Mouse (Mus musculus) cerebellum, postnatal 25 days (tissue): ENCODE results near the gene Reep6.

ENCODE experiments used
- DNase-seq, 2 experiments: peaks; one replicate each; pipeline ENCODE4 v3.0.0; 2021; ENCODE audit warnings: mixed read lengths in 2 of 2

Reep6 gene

GRCm38 (mm10) chr10:80329273-80330081, at the start of gene Reep6, which contains the start of gene Pcsk4:
Gene Reep6 (plus strand): TSS chr10:80329953.
Gene Pcsk4 (minus strand): TSS chr10:80329498.
- peak; percentile 95 to 97 for DNase-seq

- DNase-seq: no peak
These were observed 48.4 kb upstream of the Reep6 start for GRCm38 (mm10) chr10:80281304-80281703.

DNA sequence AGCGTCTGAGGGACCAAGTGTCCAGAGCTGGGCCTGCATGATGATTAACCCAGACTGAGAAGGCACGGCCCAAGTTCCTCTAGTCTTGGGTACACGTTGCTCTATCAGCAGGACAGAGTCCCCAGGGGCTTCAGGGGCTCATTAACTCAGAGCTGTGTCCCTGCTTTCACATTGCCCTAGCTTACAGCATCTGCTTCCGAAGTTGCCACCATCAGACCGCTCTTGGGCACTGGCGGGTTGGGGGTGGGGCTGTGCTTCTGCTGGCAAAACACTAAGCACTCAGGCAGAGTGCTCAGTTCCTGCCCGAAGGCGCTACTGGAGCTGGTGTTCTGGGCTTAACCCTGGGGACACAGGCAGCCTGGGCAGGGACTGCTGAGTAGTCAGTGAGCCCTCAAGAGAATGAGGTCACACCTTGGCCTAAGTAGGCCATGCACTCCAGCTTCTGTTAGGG, 47.8 kb upstream of the Reep6 start:
- peak; percentile 59 to 67 for DNase-seq

DNA sequence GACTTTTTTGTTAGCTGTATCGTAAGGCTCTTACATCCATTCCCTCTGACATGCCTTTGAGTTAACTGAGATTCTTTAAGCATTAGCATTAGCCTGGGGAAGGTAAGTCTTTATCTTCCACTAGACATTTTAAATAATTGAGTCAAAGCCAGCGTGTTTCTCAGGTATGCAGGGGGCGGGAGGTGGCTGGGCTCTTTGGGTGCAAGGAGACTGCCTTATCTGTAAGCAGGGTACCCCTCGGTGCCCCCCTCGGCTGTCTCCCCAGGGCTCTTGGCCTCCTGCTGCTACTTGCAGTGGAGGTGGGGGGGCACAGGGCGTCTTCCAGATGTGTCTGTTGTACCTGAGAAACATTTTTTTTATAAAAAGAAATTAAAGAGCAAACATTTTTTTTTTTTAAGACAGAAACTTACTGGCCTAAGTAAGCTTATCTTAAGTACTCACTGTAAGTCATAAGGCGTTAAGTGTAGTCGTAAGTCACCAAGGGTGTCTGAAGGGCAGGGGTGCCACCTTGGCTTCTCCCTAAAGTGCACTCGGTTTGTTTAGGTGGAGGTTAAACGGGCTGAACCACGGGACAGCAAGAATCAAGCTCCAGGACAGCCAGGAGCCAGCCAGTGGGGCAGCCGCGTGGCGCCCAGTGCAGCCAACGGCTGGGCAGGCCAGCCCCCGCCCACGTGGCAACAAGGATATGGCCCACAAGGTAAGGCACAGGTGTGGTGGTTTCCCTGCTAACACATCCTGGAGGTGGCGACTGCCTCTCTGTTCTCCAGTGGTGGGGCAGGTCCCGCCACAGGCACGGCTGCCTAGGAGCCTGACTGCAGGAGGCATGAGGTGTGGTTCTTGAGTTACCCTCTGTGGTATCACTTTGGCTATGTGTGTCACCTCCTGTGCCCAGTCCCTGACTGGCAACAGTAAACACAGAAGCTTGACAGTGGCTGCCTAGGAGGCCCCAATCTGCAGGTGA, 47.0 kb upstream of the Reep6 start:
- DNase-seq: peak in 1 of 2 experiments; percentile 41

DNA sequence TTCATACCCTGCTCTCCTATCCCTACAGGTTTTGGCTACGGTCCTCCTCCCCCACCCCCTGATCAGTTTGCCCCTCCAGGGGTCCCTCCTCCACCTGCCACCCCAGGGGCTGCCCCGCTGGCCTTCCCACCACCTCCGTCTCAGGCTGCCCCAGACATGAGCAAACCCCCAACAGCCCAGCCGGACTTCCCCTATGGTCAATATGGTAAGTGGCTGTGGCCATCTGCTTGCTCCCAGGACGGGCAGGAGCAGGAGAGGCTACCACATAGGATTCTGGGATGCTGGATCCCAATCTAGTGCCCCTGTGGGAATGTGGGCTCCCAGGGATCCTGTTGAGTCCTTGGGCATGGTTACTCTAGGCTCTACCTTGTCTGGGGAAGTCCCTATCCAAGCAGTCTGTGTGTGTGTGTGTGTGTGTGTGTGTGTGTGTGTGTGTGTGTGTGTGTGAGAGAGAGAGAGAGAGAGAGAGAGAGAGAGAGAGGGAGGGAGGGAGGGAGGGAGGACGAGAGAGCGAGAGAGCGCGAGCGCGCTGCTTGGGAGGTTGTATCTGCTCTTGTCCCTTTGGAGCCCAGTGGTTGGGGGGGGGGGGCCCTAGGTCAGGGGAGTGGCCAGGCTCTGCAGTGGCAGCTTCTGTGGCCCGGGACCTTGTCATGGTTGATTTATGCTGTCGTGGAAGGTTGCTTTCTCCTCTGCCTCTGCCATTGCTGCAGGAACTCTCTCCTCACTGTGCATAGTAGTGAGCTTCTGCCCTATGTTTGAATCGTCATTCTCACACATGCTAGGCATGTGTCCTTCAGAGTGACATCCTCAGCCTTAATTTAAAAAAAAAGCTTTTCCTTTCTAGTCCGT, 44.3 kb upstream of the Reep6 start:
- DNase-seq: no peak

DNA sequence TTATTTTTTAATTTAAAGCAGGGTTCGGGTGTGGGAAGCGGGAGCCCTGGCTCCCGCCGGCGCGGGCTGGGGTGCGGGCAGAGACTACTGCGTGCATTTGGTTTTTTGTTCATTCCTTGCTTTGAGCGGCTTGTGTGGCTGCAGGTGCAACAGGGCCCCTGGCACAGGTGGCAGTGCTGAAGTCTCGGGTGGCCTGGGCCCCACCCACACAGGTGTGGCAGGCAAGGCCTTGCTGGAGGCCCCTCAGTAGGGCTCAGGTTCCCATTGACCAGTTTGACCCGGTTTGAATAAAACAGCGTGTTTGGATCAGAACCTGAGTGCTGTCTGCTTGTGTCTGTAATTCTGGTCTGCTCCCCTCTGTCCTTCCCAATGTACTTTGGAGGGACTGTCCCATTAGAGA, 41.7 kb upstream of the Reep6 start:
- DNase-seq: no peak

DNA sequence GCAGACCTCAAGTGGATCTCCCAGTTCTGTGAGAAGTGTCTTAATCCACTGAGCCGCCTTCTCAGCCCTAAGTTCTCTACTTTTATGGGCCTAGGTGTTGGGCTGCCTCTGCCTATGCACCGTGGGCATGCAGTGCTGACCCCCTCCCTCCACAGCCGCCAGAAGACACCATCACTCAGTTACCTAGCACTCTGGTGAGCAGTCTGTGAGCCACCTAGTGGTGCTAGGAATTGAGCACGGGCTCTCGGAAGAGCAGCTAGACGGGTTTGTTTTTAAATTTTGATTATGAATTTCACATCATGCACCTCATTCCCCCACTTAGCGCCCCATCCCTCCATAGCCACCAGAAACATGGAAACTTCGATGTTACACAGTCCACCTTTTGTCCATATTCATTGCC, 41.1 kb upstream of the Reep6 start:
- no peak for DNase-seq

GRCm38 (mm10) chr10:80292251-80293146, 37.3 kb upstream of the Reep6 start, which contains the start of gene Rps15:
Gene Rps15 (plus strand): TSS chr10:80292453.
- peak; percentile 95 to 98 for DNase-seq

DNA sequence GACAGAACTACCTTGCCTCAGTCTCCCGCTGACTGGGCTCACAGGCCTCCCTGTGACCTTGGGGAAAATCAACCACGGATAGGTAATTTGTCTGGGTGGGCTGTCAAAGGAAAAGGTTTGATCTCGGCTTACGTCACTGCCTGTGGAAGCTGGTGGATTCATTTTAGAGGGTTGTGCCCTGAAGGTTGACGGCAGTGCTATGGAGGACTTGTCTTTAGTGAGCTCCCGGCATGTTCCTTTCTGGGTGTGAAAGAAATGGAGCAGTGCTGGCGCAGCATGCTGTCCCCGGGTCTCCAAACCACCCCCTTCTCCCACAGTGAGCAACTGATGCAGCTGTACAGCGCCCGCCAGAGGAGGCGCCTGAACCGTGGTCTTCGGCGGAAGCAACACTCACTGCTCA, 36.4 kb upstream of the Reep6 start:
- DNase-seq: no peak

GRCm38 (mm10) chr10:80294311-80294710, 35.4 kb upstream of the Reep6 start:
- DNase-seq: no peak

GRCm38 (mm10) chr10:80294788-80295303, 34.9 kb upstream of the Reep6 start:
- peak in 1 of 2 experiments; percentile 47 for DNase-seq

GRCm38 (mm10) chr10:80295618-80296425, 33.9 kb upstream of the Reep6 start, which contains the start of gene Apc2:
Gene Apc2 (plus strand): TSS chr10:80295977.
- peak; percentile 89 for DNase-seq

- peak in 1 of 2 experiments; percentile 52 for DNase-seq
These were observed 32.9 kb upstream of the Reep6 start for GRCm38 (mm10) chr10:80296824-80297223.

GRCm38 (mm10) chr10:80297526-80298133, 32.1 kb upstream of the Reep6 start:
- peak; percentile 44 to 54 for DNase-seq

GRCm38 (mm10) chr10:80298571-80299281, 31.0 kb upstream of the Reep6 start:
- peak; percentile 96 to 97 for DNase-seq

- DNase-seq: no peak
These were observed 30.5 kb upstream of the Reep6 start for GRCm38 (mm10) chr10:80299301-80299700.

- DNase-seq: peak; percentile 50 to 57
These were observed 29.9 kb upstream of the Reep6 start for GRCm38 (mm10) chr10:80299824-80300223.

GRCm38 (mm10) chr10:80300672-80301181, 29.0 kb upstream of the Reep6 start:
- DNase-seq: peak; percentile 42 to 56
